9 mouse cellular contexts compared by ENCODE assay signal in genomic region chr2:33355558-33355957, GRCm38 (mm10). TPM values are rescaled to one million over a fixed set of nuclear protein-coding genes. Genes with fewer than 3 reads are reported as not detected.
A peak's percentile ranks its signal among the peaks of the same experiment; 100 is the strongest.
DNase-seq lines count a peak whose midpoint lies in the region; ATAC-seq and TF ChIP-seq lines count a peak whose summit lies in the region.
"Had no signal": no experiment of that assay in that cellular context is flagged by ENCODE, and none has a peak within 500 bp of the region (broad histone marks: within the 10 kb centered on the region; RNA-seq: fewer than 3 reads in every experiment).

No protein-coding gene starts in this region.

- TF ChIP-seq CTCF in brain, embryonic 14.5 days (IDR thresholded peaks at IDR 0.05; ENCODE audit: borderline replicate concordance, extremely low read depth, insufficient read depth, insufficient read length), result no peak
- no peak for TF ChIP-seq CTCF in stomach, postnatal 0 days (IDR thresholded peaks at IDR 0.05; ENCODE audit: low read depth)

- TF ChIP-seq EP300 in stomach, postnatal 0 days (optimal IDR thresholded peaks at IDR 0.05), result no peak

- H3K9ac ChIP-seq in hindbrain, embryonic 15.5 days, result no peak overlapping the region
- H3K9ac ChIP-seq in hindbrain, embryonic 12.5 days, result no peak overlapping the region
- no peak overlapping the region for H3K9ac ChIP-seq in stomach, postnatal 0 days (ENCODE audit: low read length)
- H3K9ac ChIP-seq: embryonic facial prominence, embryonic 12.5 days had no signal

- H3K4me3 ChIP-seq in hindbrain, embryonic 15.5 days, result no peak overlapping the region
- H3K4me3 ChIP-seq in hindbrain, embryonic 12.5 days, result no peak overlapping the region
- no peak overlapping the region for H3K4me3 ChIP-seq in stomach, postnatal 0 days (ENCODE audit: low read depth, low read length)
- H3K4me3 ChIP-seq: embryonic facial prominence, embryonic 12.5 days had no signal

- TF ChIP-seq POLR2A in brain, embryonic 14.5 days (IDR thresholded peaks at IDR 0.05; ENCODE audit: borderline replicate concordance, extremely low read depth, insufficient read depth, insufficient read length, poor library complexity, severe bottlenecking), result no peak

- peak; percentile 58 for ATAC-seq in hindbrain, embryonic 15.5 days (ENCODE audit: low FRiP score, low read depth)
- ATAC-seq in hindbrain, embryonic 12.5 days (ENCODE audit: low FRiP score), result no peak; the same call in 1 of the 2 replicates
- ATAC-seq in stomach, postnatal 0 days (ENCODE audit: low FRiP score, low TSS enrichment), result no peak
- ATAC-seq in activated CD4-positive, CD25-positive, alpha-beta regulatory T cell, adult 4 months, result no peak
- no peak for ATAC-seq in monocyte, adult 5-6 weeks (replicated peaks; ENCODE audit: insufficient number of reproducible peaks, low FRiP score, low TSS enrichment, poor library complexity, severe bottlenecking)

- H3K4me2 ChIP-seq in hindbrain, embryonic 15.5 days, result no peak overlapping the region
- no peak overlapping the region for H3K4me2 ChIP-seq in hindbrain, embryonic 12.5 days (replicated peaks)
- H3K4me2 ChIP-seq in stomach, postnatal 0 days (replicated peaks; ENCODE audit: low read depth), result no peak overlapping the region
- H3K4me2 ChIP-seq: embryonic facial prominence, embryonic 12.5 days had no signal

- H3K27me3 ChIP-seq in hindbrain, embryonic 15.5 days, result no peaks in the 10 kb centered on the region
- H3K27me3 ChIP-seq in hindbrain, embryonic 12.5 days, result no peaks in the 10 kb centered on the region
- H3K27me3 ChIP-seq in stomach, postnatal 0 days (ENCODE audit: control insufficient read depth, insufficient read depth, low read length), result no peaks in the 10 kb centered on the region
- H3K27me3 ChIP-seq: embryonic facial prominence, embryonic 12.5 days had no signal

- H3K9me3 ChIP-seq in hindbrain, embryonic 15.5 days, result no peaks in the 10 kb centered on the region
- no peaks in the 10 kb centered on the region for H3K9me3 ChIP-seq in hindbrain, embryonic 12.5 days (replicated peaks)
- H3K9me3 ChIP-seq in stomach, postnatal 0 days (ENCODE audit: control insufficient read depth, low read length), result no peaks in the 10 kb centered on the region
- H3K9me3 ChIP-seq: embryonic facial prominence, embryonic 12.5 days had no signal

- DNase-seq in brain, embryonic 14.5 days (ENCODE audit: low read depth), result peak; percentile 97
- peak; percentile 83 for DNase-seq in frontal cortex, postnatal 10 days (ENCODE audit: low spot score in 2 of 2)
- DNase-seq in layer of hippocampus, postnatal 25 days (ENCODE audit: extremely low spot score in 1 of 2, low spot score in 1 of 2), result peak; percentile 74 to 83
- DNase-seq in stomach, postnatal 0 days (ENCODE audit: low spot score), result peak; percentile 26

- peak overlapping the region; percentile 55; the same call in 1 of the 2 replicates for H3K27ac ChIP-seq in hindbrain, embryonic 15.5 days (replicated peaks)
- no peak overlapping the region for H3K27ac ChIP-seq in hindbrain, embryonic 12.5 days
- no peak overlapping the region for H3K27ac ChIP-seq in stomach, postnatal 0 days (replicated peaks)
- H3K27ac ChIP-seq: embryonic facial prominence, embryonic 12.5 days had no signal

- 54% methylated on average over 6 of the region's 6 CpGs for WGBS in hindbrain, embryonic 15.5 days
- WGBS in hindbrain, embryonic 12.5 days, result 92% methylated on average over 6 of the region's 6 CpGs
- 71% methylated on average over 6 of the region's 6 CpGs for WGBS in stomach, postnatal 0 days

- H3K36me3 ChIP-seq in hindbrain, embryonic 15.5 days, result no peaks in the 10 kb centered on the region
- no peaks in the 10 kb centered on the region for H3K36me3 ChIP-seq in hindbrain, embryonic 12.5 days
- no peaks in the 10 kb centered on the region for H3K36me3 ChIP-seq in stomach, postnatal 0 days (ENCODE audit: control insufficient read depth, insufficient read depth, low read length)
- H3K36me3 ChIP-seq: embryonic facial prominence, embryonic 12.5 days had no signal

- peaks cover 26% of the 10 kb centered on the region for H3K4me1 ChIP-seq in hindbrain, embryonic 15.5 days (replicated peaks)
- H3K4me1 ChIP-seq in hindbrain, embryonic 12.5 days, result peaks cover under 1% of the 10 kb centered on the region; the same call in 1 of the 2 replicates
- no peaks in the 10 kb centered on the region for H3K4me1 ChIP-seq in stomach, postnatal 0 days (replicated peaks; ENCODE audit: control insufficient read depth, insufficient read depth)
- H3K4me1 ChIP-seq: embryonic facial prominence, embryonic 12.5 days had no signal

RNA-seq across cellular contexts. Expression of gene Ralgps1, which starts 15.7 kb away (rescaled TPM):
- 37.2 and 42.8 TPM in 2 replicates for polyA plus RNA-seq in hindbrain, embryonic 15.5 days (2015; fragmentation: Nextera tagmentation; extraction: Ambion mirVana)
- polyA plus RNA-seq in hindbrain, embryonic 12.5 days (2016; fragmentation: Nextera tagmentation; extraction: Ambion mirVana), result 29.0 and 30.1 TPM in 2 replicates
- polyA plus RNA-seq in brain, embryonic 14.5 days (2012; rRNA removed), result 81.6 and 91.6 TPM in 2 replicates
- 10 to 100 TPM; 53.9 to 63.2 TPM for total RNA-seq in layer of hippocampus, postnatal 25 days (2021)
- 2.1 and 2.2 TPM in 2 replicates for polyA plus RNA-seq in stomach, postnatal 0 days (2015; fragmentation: Nextera tagmentation; extraction: Ambion mirVana)
- polyA plus RNA-seq in activated CD4-positive, CD25-positive, alpha-beta regulatory T cell, adult 4 months (2017; shearing (Covaris generic)), result 1 to 10 TPM; 5.8 to 8.9 TPM
- total RNA-seq in monocyte, adult 5-6 weeks (2017), result 1.9 to 3.7 TPM (median 3.5 TPM) in 3 replicates

Comparison
In these comparisons a context has a peak if more than half of its experiments do, and no peak if none do; other contexts are left out.
1. DNase-seq: peak in every context shown above with its lines; median percentile 97 in brain, embryonic 14.5 days; 83 in frontal cortex, postnatal 10 days; 78 in layer of hippocampus, postnatal 25 days; 26 in stomach, postnatal 0 days.